Mouse (Mus musculus) midbrain, embryonic 14.5 days (tissue): ENCODE data around the gene Cdx2. TPM values are rescaled to one million over a fixed set of nuclear protein-coding genes. Genes with fewer than 3 reads are reported as not detected.

Source experiments
- ATAC-seq: fragments of 200-750 bp; cut with Nextera tagmentation; 2 replicates; pipeline ENCODE4 v1.8.0; 2017; ENCODE audit warnings: moderate number of reproducible peaks, moderate library complexity; ENCODE audit not compliant: low FRiP score, low TSS enrichment
- DNase-seq: peaks from one replicate; pipeline ENCODE4 v3.0.0-alpha.2; 2015
- H3K27ac ChIP-seq: fragments of 300-500 bp; sonication (generic); replicated peaks from 2 replicates; pipeline ENCODE4 v1.5.1; 2014; ENCODE audit warnings: mild to moderate bottlenecking, low read depth, low read length, moderate library complexity
- H3K27me3 ChIP-seq: fragments of 300-500 bp; sonication (generic); 2 replicates; pipeline ENCODE4 v1.6.1; 2014; ENCODE audit warnings: low read length, control low read depth, mixed read lengths; ENCODE audit not compliant: control insufficient read depth, insufficient read depth
- H3K36me3 ChIP-seq: fragments of 300-500 bp; sonication (generic); 2 replicates; pipeline ENCODE4 v1.6.1; 2014; ENCODE audit warnings: low read length, control low read depth; ENCODE audit not compliant: control insufficient read depth, insufficient read depth
- H3K4me1 ChIP-seq: fragments of 300-500 bp; sonication (generic); 2 replicates; pipeline ENCODE4 v1.6.1; 2014; ENCODE audit warnings: mild to moderate bottlenecking, antibody characterized with exemption, low read length, control low read depth; ENCODE audit not compliant: control insufficient read depth, insufficient read depth
- H3K4me2 ChIP-seq: fragments of 300-500 bp; sonication (generic); 2 replicates; pipeline ENCODE4 v1.6.1; 2014; ENCODE audit warnings: mild to moderate bottlenecking, low read length, moderate library complexity
- H3K4me3 ChIP-seq: fragments of 300-500 bp; sonication (generic); replicated peaks from 2 replicates; pipeline ENCODE4 v1.5.1; 2014; ENCODE audit warnings: low read depth, low read length
- H3K9ac ChIP-seq: fragments of 300-500 bp; sonication (generic); replicated peaks from 2 replicates; pipeline ENCODE4 v1.6.1; 2014; ENCODE audit warnings: mild to moderate bottlenecking, low read length, moderate library complexity
- H3K9me3 ChIP-seq: fragments of 300-500 bp; sonication (generic); 2 replicates; pipeline ENCODE4 v1.6.1; 2016; ENCODE audit warnings: low read length, control low read depth, mixed read lengths; ENCODE audit not compliant: control insufficient read depth
- WGBS: fragments of 180-500 bp; shearing (Covaris S2); extraction: QIAGEN DNeasy Blood & Tissue Kit; methylation state at CpG from one replicate; pipeline ENCODE4 v1.1.7; 2014; 5-methylcytosine and 5-hydroxymethylcytosine counted together
- polyA plus RNA-seq: library from polyadenylated mRNA; unstranded; fragments of >200 nt; fragmentation: Nextera tagmentation; extraction: Ambion mirVana; gene quantifications from 2 replicates; pipeline ENCODE4 v1.2.1, GENCODE M21; 2014

The Cdx2 gene
- polyA plus RNA-seq, 1 experiment from 2014 or later, result not detected

DNA sequence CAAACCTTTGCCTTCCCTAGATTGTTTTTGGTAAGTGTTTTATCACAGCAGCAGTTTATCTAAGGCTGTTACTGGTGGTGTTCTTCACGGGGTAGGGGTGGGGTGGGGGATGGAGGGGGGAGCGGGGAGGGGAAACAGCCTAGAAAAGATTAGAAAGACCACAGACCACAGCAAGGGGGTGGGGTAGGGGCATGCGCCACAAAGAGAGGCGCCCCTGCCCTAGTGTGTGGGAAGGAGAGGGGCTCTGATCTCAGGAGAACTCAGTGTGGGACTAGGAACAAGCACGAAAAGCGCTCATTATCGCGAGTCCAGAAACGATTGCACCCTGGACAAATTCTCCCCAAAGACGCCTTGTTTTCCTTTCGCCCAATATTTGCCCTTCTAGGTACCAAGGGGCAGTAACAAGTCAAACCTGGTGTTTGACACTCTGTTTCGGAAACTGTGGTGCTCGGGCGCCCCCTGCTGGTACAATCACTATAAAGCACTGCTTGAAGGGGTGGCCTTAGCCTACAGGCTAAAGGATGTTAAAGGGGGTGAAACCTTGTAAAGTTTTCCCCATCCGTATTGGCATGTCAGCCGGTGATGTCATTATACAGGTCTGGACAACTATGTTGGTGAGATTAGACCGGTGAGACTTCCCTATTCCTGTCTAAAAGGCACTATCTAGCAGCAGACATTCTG is 16.3 kb upstream of the Cdx2 start:
- ATAC-seq, result no peak; the same call in 1 of the 2 replicates
- H3K27me3 ChIP-seq, result peaks cover 36% of the 10 kb centered on the region
- H3K9ac ChIP-seq, result no peak overlapping the region

DNA sequence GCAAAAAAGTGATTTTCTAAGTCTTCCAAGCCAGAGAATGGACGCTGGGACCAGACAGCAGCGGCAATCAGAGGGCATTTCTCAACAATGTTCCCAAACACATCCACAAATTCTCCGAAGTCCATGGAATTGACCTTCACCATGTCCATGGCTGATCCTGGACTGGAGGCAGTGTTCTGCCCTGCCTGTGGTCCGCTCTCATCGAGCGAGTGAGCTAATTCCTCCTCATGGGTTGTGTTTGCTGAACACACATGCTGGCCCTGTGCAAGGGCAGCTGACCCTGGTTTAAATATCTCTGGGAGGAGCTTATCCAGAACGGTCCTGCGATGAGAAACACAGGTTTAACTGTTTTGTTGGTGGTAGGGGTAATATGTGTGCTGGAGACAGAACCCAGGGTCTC is 15.1 kb upstream of the Cdx2 start, which contains the start of gene Urad:
Urad (minus strand) TSS at position 258 of the 400 bp plus-strand sequence.
- no peaks in the 10 kb centered on the region for H3K4me1 ChIP-seq
- no peak within 1 kb of the TSS for H3K27ac ChIP-seq
- no peak within 1 kb of the TSS for H3K4me2 ChIP-seq
- ATAC-seq, result no peak
- no peaks in the 10 kb centered on the region for H3K9me3 ChIP-seq
- no peak for DNase-seq
- H3K27me3 ChIP-seq, result peaks cover 48% of the 10 kb centered on the region
- H3K9ac ChIP-seq, result no peak within 1 kb of the TSS
- H3K36me3 ChIP-seq, result no peaks in the 10 kb centered on the region
- WGBS, result 71% methylated on average over 8 of the region's 8 CpGs
- H3K4me3 ChIP-seq, result no peak within 1 kb of the TSS

More for the DNA sequence above, 16.3 kb upstream of the Cdx2 start:
- Histone ChIP-seq H3K4me2 (no peak overlapping the region), H3K4me1 (no peaks in the 10 kb centered on the region), H3K36me3 (no peaks in the 10 kb centered on the region), H3K9me3 (no peaks in the 10 kb centered on the region), H3K27ac (no peak overlapping the region), H3K4me3 (no peak overlapping the region)
- DNase-seq, result peak; percentile 83
- WGBS, result 23% methylated on average over 17 of the region's 17 CpGs

DNA sequence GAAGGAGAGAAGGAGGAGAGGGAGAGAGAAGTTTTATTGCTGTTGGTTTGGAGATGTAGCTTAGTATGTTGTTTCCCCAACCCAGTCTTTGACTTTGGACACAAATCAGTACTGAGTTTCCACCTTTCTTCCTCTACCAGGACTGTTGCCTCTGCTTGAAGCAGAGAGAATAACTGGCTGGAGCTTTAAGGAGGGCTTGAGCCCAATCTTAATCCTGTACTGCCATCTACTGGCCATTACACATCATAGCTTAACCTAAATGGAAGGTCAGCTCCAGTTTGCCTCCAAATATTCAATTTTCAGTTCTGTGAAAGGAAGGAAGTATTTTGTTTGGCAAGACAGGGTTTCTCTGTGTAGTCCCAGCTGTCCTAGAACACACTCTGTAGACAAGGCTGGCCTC is 12.6 kb upstream of the Cdx2 start:
- no peak overlapping the region for H3K4me3 ChIP-seq

DNA sequence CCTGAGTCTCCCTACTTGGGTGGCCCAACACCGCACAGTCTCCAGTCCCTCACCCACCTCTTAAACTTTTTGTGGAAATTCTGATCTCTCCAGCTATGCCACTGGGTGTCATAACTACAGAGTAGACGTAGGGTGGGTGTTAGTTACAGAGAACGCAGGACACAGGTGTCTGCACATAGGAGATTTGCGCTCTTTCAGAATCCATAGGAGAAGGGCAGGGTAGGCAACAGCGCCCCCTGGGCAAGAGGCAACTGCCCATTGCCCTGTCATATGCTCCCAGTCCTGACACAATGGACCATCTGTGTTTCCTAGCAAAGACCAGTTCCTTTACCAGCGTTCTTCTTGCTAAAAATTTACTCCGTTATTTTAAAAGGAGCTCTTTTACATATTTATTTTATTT is 10.9 kb upstream of the Cdx2 start:
- ATAC-seq, result no peak
- H3K9me3 ChIP-seq, result no peaks in the 10 kb centered on the region
- DNase-seq, result no peak
- H3K4me3 ChIP-seq, result no peak overlapping the region
- H3K27ac ChIP-seq, result no peak overlapping the region
- H3K4me1 ChIP-seq, result no peaks in the 10 kb centered on the region
- H3K4me2 ChIP-seq, result no peak overlapping the region
- H3K27me3 ChIP-seq, result peaks cover 89% of the 10 kb centered on the region
- H3K9ac ChIP-seq, result no peak overlapping the region
- no peaks in the 10 kb centered on the region for H3K36me3 ChIP-seq
- WGBS, result 24% methylated on average over 7 of the region's 7 CpGs

More for the DNA sequence above, 12.6 kb upstream of the Cdx2 start:
- ATAC-seq, result no peak
- Histone ChIP-seq H3K4me2 (no peak overlapping the region), H3K27ac (no peak overlapping the region), H3K9me3 (no peaks in the 10 kb centered on the region), H3K4me1 (no peaks in the 10 kb centered on the region), H3K27me3 (peaks cover 74% of the 10 kb centered on the region), H3K36me3 (no peaks in the 10 kb centered on the region), H3K9ac (no peak overlapping the region)
- DNase-seq, result peak; percentile 93

DNA sequence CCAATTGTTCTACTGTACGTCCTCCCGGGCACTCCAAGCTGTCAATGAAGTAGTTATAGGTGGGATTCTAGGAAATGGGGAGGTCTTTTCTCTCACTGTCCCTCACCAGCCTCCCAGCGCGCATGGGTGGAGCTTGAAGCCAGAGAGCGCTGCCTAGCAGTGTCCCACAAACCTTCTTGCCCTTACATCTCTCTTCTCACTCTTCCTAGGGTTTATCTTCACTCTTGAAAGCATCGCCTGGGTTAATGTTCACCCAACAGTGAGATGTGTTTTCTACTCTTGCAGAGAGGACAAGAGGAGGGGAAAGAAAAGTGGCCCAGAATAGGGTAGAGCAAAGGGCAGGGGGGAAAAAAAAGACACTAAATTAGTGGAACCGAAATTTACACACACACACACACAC is 10.3 kb upstream of the Cdx2 start:
- WGBS, result 5% methylated on average over 7 of the region's 7 CpGs
- DNase-seq, result no peak
- Histone ChIP-seq H3K36me3 (no peaks in the 10 kb centered on the region), H3K27me3 (peaks cover 87% of the 10 kb centered on the region), H3K9ac (no peak overlapping the region), H3K4me2 (no peak overlapping the region), H3K27ac (no peak overlapping the region), H3K4me3 (no peak overlapping the region), H3K9me3 (no peaks in the 10 kb centered on the region), H3K4me1 (no peaks in the 10 kb centered on the region)
- no peak for ATAC-seq

DNA sequence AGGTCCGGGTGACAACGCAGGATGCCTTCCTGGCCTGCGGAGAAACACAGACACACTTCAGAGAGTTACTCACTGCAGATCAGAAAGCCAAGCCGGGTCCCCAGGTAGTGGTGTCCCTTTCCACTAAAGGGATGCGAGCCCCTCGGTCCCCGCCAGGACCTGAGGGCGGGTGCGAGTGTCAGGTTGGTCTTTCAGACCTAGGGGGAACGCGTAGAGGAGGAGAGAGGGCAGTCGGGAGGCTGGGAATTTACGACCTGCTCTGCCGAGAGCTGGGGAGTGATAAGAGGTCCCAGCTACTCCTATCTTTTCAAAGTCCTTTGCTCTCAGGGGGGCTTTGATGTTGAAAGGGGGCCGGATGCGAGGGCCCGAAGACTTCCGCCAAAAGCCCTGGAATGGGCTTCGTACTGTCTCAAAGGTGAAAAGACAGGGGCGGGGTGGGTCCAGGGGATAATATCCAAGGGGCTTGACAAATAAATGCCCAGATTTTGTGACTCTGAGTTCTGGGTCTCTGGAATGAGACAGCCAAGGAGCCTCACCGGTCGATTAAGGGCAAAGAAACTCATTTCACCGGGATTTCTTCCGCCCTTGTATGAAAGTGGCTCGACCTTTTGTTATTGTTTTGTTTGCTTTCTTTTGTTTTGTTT is 8.5 kb upstream of the Cdx2 start:
- Histone ChIP-seq H3K27ac (no peak overlapping the region), H3K27me3 (peaks cover 91% of the 10 kb centered on the region), H3K9ac (no peak overlapping the region), H3K4me2 (no peak overlapping the region), H3K4me3 (no peak overlapping the region), H3K36me3 (no peaks in the 10 kb centered on the region), H3K4me1 (no peaks in the 10 kb centered on the region), H3K9me3 (no peaks in the 10 kb centered on the region)
- ATAC-seq, result no peak
- DNase-seq, result no peak
- under 1% methylated on average over 25 of the region's 25 CpGs for WGBS

DNA sequence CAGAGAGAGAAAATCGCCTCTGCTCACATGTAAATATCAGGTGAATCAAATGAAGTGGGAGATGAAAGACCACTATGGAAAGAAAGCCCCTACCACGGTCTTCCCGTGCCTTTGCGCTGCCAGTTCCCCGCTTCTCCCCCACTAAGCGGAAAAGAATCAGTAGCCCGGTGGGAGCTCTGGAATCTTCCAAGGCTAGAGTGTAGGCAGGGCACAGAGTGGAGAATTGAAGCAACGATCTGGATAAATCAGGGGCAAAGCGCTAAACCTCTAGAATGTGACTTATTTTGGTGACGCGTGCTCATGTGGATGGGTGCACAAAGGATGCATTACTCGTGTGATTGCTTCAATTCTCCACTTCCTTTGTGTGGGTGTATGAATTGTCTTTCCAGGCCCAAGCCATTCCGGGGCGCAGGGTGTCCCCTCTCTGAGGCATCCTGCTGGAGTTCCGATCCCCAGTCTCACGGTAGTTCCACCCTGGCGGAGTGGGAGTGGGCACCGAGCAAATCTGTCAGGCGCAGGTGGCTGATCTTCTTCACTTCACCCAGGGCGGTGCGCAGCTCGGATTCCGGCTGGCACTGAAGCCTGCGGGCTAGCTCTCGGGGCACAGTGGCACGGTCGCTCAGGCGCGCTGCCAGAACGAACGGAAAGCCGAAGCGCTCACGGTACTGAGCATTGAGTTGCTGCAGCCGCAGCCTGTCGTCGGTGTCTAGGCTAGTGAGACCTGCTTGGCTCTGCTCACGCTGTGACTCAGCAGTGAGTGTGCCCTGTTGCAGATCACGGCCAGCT is 7.8 kb upstream of the Cdx2 start:
- Histone ChIP-seq H3K27me3 (peaks cover 92% of the 10 kb centered on the region), H3K4me1 (no peaks in the 10 kb centered on the region), H3K9me3 (no peaks in the 10 kb centered on the region), H3K4me3 (no peak overlapping the region), H3K9ac (no peak overlapping the region), H3K36me3 (no peaks in the 10 kb centered on the region), H3K4me2 (no peak overlapping the region), H3K27ac (no peak overlapping the region)
- WGBS, result 2% methylated on average over 39 of the region's 39 CpGs
- ATAC-seq (no peak), DNase-seq (no peak)

DNA sequence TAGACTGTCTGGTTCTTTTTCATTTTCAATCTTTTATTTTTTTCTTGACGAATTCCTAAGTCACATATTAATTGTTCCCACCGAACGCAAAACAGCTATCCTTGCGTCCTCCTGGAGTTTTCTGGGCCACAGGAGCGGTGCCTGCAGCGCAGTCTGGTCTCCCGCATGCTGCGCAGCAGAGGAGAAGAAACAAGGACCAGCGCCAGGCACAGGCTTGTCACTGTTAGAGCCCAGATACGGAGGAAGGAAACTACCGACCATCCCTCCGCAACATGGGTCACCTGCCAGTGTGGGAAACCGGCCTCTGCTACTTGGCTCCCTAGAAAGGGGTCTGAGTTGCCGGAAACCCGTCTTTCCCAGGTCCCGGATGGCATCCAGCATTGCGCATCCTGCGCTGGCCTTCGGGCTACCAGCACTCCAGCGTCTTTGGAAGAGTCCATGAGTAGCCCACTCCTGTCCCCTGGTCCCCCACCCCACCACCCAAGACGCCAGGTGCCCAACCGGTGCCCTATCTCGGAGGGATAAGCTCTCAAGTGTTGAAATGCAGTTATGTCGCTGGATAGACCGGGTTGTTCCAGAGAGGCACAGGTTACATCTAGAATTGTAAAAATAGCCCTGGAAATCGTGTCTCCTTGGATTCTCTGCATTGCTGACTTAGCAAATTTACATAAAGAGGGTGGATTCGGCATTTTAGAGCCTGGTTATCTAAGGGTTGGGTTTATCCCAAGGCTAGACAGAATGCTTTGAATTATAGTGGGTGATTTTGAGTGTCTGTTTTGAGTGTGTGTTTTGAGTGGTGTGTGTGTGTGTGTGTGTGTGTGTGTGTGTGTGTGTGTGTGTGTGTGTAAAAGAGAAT is 6.0 kb upstream of the Cdx2 start:
- Histone ChIP-seq H3K27ac (no peak overlapping the region), H3K27me3 (peaks cover 98% of the 10 kb centered on the region), H3K4me2 (no peak overlapping the region), H3K4me3 (no peak overlapping the region), H3K9me3 (no peaks in the 10 kb centered on the region), H3K9ac (no peak overlapping the region), H3K36me3 (no peaks in the 10 kb centered on the region), H3K4me1 (no peaks in the 10 kb centered on the region)
- 1% methylated on average over 27 of the region's 27 CpGs for WGBS
- DNase-seq, result no peak
- no peak for ATAC-seq
